In the genomic region with DNA sequence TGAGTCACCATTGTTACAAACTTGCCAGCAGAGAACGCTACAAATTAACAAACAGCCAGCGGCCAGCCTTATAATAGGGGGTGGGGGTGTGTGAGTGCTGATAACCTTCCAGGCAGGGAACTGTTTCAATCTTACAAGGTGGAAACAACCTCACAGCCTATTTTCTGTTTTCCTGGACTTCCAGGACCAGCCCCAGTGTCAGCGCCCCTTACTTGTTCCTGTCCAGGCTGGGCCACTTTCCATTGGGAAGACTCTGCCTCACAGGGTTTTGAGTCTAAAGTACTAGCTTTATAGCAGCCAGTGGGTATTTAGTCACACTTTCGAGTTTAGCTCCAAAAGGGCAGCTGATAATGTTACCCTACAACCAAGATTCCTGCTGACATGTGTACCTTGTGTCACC, we compare ENCODE assay signal across 8 mouse cellular contexts. TPM values are rescaled to one million over a fixed set of nuclear protein-coding genes. Genes with fewer than 3 reads are reported as not detected.
DNase-seq lines count a peak whose midpoint lies in the region; ATAC-seq and TF ChIP-seq lines count a peak whose summit lies in the region.

No protein-coding gene starts in this region.

- TF ChIP-seq CTCF in lung, postnatal 0 days (IDR thresholded peaks at IDR 0.05): no peak

- peak overlapping the region; percentile 74; the same call in 1 of the 2 replicates for H3K27ac ChIP-seq in lung, postnatal 0 days (ENCODE audit: low read length)
- no peak overlapping the region for H3K27ac ChIP-seq in hindbrain, embryonic 13.5 days
- H3K27ac ChIP-seq in liver, embryonic 11.5 days (ENCODE audit: low read depth, low read length): no peak overlapping the region

- peaks cover 43% of the 10 kb centered on the region for H3K4me1 ChIP-seq in lung, postnatal 0 days (ENCODE audit: insufficient read depth, low read depth, low read length)
- H3K4me1 ChIP-seq in hindbrain, embryonic 13.5 days (replicated peaks): peaks cover 77% of the 10 kb centered on the region
- H3K4me1 ChIP-seq in liver, embryonic 11.5 days (replicated peaks; ENCODE audit: control insufficient read depth, insufficient read depth, low read length): peaks cover 72% of the 10 kb centered on the region

- H3K9me3 ChIP-seq in lung, postnatal 0 days (ENCODE audit: low read length): no peaks in the 10 kb centered on the region
- no peaks in the 10 kb centered on the region for H3K9me3 ChIP-seq in hindbrain, embryonic 13.5 days
- H3K9me3 ChIP-seq in liver, embryonic 11.5 days (ENCODE audit: control insufficient read depth, low read length): no peaks in the 10 kb centered on the region

- H3K4me2 ChIP-seq in lung, postnatal 0 days (replicated peaks; ENCODE audit: low read depth, low read length): no peak overlapping the region
- H3K4me2 ChIP-seq in hindbrain, embryonic 13.5 days: peak overlapping the region; percentile 62
- H3K4me2 ChIP-seq in liver, embryonic 11.5 days: peak overlapping the region; percentile 31

- no peak overlapping the region for H3K9ac ChIP-seq in lung, postnatal 0 days (replicated peaks; ENCODE audit: low read depth)
- H3K9ac ChIP-seq in hindbrain, embryonic 13.5 days: peak overlapping the region; percentile 19; the same call in 1 of the 2 replicates
- no peak overlapping the region for H3K9ac ChIP-seq in liver, embryonic 11.5 days (ENCODE audit: low read depth, low read length)

- no peaks in the 10 kb centered on the region for H3K27me3 ChIP-seq in lung, postnatal 0 days (replicated peaks; ENCODE audit: insufficient read depth, low read length)
- no peaks in the 10 kb centered on the region for H3K27me3 ChIP-seq in hindbrain, embryonic 13.5 days
- no peaks in the 10 kb centered on the region for H3K27me3 ChIP-seq in liver, embryonic 11.5 days (replicated peaks; ENCODE audit: control insufficient read depth, insufficient read depth, low read length)

- no peak for TF ChIP-seq EP300 in lung, postnatal 0 days (IDR thresholded peaks at IDR 0.05)

- no peak overlapping the region for H3K4me3 ChIP-seq in lung, postnatal 0 days (ENCODE audit: low read depth, low read length)
- peak overlapping the region; percentile 15 for H3K4me3 ChIP-seq in hindbrain, embryonic 13.5 days
- H3K4me3 ChIP-seq in liver, embryonic 11.5 days (ENCODE audit: low read depth, low read length): no peak overlapping the region

- DNase-seq in lung, postnatal 0 days (ENCODE audit: low spot score): no peak
- no peak for DNase-seq in lung, postnatal 10 days
- no peak for DNase-seq in liver, embryonic 11.5 days (ENCODE audit: low spot score)
- peak; percentile 74 for DNase-seq in yolk sac, embryonic 10.5 days (ENCODE audit: low spot score)
- DNase-seq in spleen, postnatal 10 days (ENCODE audit: low spot score in 2 of 2): no peak
- no peak for DNase-seq in spleen, postnatal 14 days (ENCODE audit: low spot score in 2 of 2)
- no peak for DNase-seq in lung, adult 18-20 months

- H3K36me3 ChIP-seq in lung, postnatal 0 days (ENCODE audit: insufficient read depth, low read length): no peaks in the 10 kb centered on the region
- H3K36me3 ChIP-seq in hindbrain, embryonic 13.5 days: no peaks in the 10 kb centered on the region
- H3K36me3 ChIP-seq in liver, embryonic 11.5 days (ENCODE audit: control insufficient read depth, insufficient read depth, low read length): no peaks in the 10 kb centered on the region

- 41% methylated on average over 4 of the region's 4 CpGs for WGBS in lung, postnatal 0 days
- 40% methylated on average over 4 of the region's 4 CpGs for WGBS in hindbrain, embryonic 13.5 days
- WGBS in liver, embryonic 11.5 days: 42% methylated on average over 4 of the region's 4 CpGs

- ATAC-seq in lung, postnatal 0 days: no peak
- ATAC-seq in hindbrain, embryonic 13.5 days (ENCODE audit: low FRiP score): no peak
- ATAC-seq in liver, embryonic 11.5 days (replicated peaks; ENCODE audit: low FRiP score): no peak

RNA-seq across cellular contexts. Expression of gene Atp1a1, which starts 2.8 kb away (rescaled TPM):
- polyA plus RNA-seq in lung, postnatal 0 days (2015; fragmentation: Nextera tagmentation; extraction: Ambion mirVana): 123 and 136 TPM in 2 replicates
- polyA plus RNA-seq in hindbrain, embryonic 13.5 days (2015; fragmentation: Nextera tagmentation; extraction: Ambion mirVana): 44.2 and 50.4 TPM in 2 replicates
- polyA plus RNA-seq in liver, embryonic 11.5 days (2014; fragmentation: Nextera tagmentation; extraction: Ambion mirVana): 127 and 136 TPM in 2 replicates
